Mouse (Mus musculus) bone marrow macrophage, adult 2 months (primary cell): ENCODE data around the gene Syt2. TPM values are rescaled to one million over a fixed set of nuclear protein-coding genes. Genes with fewer than 3 reads are reported as not detected.

ENCODE experiments used
- H3K27ac ChIP-seq: 2 replicates; pipeline ENCODE4 v1.5.1; 2012; ENCODE audit warnings: low read depth, low read length; ENCODE audit not compliant: insufficient read depth
- H3K4me1 ChIP-seq: 2 replicates; pipeline ENCODE4 v1.6.1; 2012; ENCODE audit warnings: low read length; ENCODE audit not compliant: control insufficient read depth, insufficient read depth
- H3K4me3 ChIP-seq: 2 replicates; pipeline ENCODE4 v1.5.1; 2012; ENCODE audit warnings: mild to moderate bottlenecking, low read length, moderate library complexity; ENCODE audit not compliant: insufficient read depth
- CTCF ChIP-seq: IDR thresholded peaks from 2 replicates; pipeline ENCODE4 v1.5.1; 2012; ENCODE audit warnings: low read depth, mild to moderate bottlenecking, low read length, moderate library complexity
- POLR2A ChIP-seq: IDR thresholded peaks from 2 replicates; pipeline ENCODE4 v1.6.1; 2012; ENCODE audit warnings: mild to moderate bottlenecking, low read depth, low read length, borderline replicate concordance
- polyA plus RNA-seq: library from polyadenylated mRNA; stranded (reverse); fragments of >200 nt; gene quantifications from 2 replicates; pipeline ENCODE4 v1.2.4, GENCODE M21; 2012; ENCODE audit not compliant: missing spikeins, insufficient read depth, insufficient read length

Syt2 gene
- polyA plus RNA-seq: not detected in 2 replicates

DNA sequence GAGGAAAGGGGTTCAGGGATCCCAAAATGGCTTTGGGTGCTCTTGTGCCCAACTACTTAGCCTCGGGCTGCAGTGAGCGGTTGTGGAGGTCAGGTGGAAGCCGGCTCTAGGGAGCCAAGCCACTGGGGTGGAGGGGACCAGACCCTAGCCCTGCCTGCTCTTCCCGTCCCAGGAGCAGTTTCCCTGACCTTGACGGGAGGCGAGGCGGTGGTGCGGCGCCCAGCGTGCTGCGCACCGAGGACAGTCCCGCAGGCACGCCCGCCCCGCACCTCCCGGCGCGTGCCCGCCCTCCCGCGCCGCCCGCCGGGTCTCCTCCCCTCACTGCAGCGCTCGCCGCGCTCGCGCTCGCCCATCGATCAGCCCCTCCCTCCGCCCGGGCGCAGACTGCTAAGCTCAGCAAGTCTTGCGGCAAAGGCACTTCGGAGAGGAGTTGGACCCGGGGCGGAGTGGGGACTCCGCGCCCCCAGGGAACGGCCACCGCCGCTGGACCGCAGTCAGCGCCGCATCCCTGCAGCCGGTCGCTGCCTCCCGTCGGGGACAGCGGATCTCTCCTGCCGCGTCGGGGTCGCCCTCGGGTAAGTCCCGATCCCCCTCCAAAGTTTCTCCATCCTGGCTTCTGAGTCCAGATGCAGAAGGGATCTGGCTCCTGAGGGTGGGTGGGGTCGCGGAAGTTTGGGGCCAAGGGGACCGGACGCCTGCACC lies at the start of gene Syt2:
TSS of gene Syt2 (plus strand) at position 417 of the 702 bp plus-strand sequence.
- peak within 1 kb of the TSS; percentile 32 for H3K4me3 ChIP-seq
- no peak for TF ChIP-seq CTCF
- H3K4me1 ChIP-seq: peaks cover 3% of the 10 kb centered on the region; the same call in 1 of the 2 replicates
- H3K27ac ChIP-seq: no peak within 1 kb of the TSS

DNA sequence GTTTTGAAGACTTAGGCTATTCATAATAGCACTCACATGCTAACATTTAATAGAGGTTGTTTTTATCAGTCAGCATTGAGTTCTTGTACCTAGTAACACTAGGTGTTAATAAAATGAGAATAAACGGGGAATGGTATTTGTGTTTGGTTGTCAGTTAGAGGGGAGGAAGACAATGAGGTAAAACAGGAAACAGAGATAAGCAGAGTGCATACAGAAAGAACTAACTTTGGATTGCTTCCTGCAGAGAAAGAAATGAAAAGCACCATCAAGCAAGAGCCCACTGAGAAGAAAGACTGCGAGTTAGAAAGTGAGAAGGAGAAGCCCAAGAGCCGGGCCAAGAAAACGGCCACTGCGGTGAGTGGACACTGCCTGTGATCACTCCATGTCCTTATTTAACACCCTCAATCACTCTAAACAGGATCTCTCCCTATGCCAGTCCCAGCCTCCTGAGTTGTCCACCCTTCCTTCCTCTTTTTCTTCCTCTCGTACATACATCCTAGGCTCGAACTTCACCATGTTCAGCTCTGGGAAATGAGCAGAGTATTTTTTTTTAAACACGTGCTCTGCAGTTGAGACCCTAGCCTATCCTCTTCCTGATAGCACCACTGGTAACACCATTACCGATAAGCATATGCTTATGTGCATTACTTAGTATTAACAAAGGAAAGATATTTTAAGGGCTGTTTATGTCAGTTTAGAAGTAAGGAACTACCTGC lies 49.0 kb upstream of the Syt2 start:
- Histone ChIP-seq H3K27ac (no peak overlapping the region), H3K4me3 (no peak overlapping the region), H3K4me1 (no peaks in the 10 kb centered on the region)
- TF ChIP-seq CTCF: no peak
- no peak for TF ChIP-seq POLR2A

DNA sequence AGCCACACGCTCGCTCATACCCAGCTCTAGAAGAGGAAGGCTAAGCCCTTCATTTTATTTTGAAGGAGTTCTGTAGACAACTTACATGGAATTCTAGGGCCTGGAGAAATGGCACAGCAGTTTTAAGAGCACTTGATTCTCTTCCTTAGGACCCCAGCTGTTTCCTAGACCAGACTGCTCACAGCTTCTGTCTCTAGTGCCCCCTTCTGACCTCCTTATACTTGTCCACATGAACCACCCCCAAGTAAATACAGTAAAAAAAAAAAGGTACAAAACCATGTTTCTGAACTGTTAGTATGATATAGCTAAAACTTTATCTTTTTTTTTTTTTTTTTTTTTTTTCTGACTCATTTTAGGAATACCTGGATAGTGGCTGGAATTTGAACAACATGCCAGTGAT lies 42.4 kb upstream of the Syt2 start:
- TF ChIP-seq CTCF: no peak
- no peak for TF ChIP-seq POLR2A
- Histone ChIP-seq H3K27ac (no peak overlapping the region), H3K4me3 (no peak overlapping the region), H3K4me1 (no peaks in the 10 kb centered on the region)

GRCm38 (mm10) chr1:134605670-134606069 lies 40.8 kb upstream of the Syt2 start:
- Histone ChIP-seq H3K4me1 (no peaks in the 10 kb centered on the region), H3K27ac (no peak overlapping the region), H3K4me3 (no peak overlapping the region)
- TF ChIP-seq CTCF (no peak), POLR2A (no peak)

- Histone ChIP-seq H3K27ac (no peak overlapping the region), H3K4me3 (no peak overlapping the region), H3K4me1 (no peaks in the 10 kb centered on the region)
- TF ChIP-seq CTCF (no peak), POLR2A (no peak)
Observed at GRCm38 (mm10) chr1:134606381-134606780, 40.1 kb upstream of the Syt2 start.

- no peak overlapping the region for H3K4me3 ChIP-seq
- H3K27ac ChIP-seq: no peak overlapping the region
Observed at GRCm38 (mm10) chr1:134607279-134607678, 39.2 kb upstream of the Syt2 start.

GRCm38 (mm10) chr1:134609172-134609571 lies 37.3 kb upstream of the Syt2 start:
- Histone ChIP-seq H3K4me3 (no peak overlapping the region), H3K27ac (no peak overlapping the region), H3K4me1 (no peaks in the 10 kb centered on the region)
- TF ChIP-seq CTCF: no peak
- TF ChIP-seq POLR2A: no peak

More at GRCm38 (mm10) chr1:134607279-134607678, 39.2 kb upstream of the Syt2 start:
- TF ChIP-seq POLR2A (no peak), CTCF (no peak)
- no peaks in the 10 kb centered on the region for H3K4me1 ChIP-seq

DNA sequence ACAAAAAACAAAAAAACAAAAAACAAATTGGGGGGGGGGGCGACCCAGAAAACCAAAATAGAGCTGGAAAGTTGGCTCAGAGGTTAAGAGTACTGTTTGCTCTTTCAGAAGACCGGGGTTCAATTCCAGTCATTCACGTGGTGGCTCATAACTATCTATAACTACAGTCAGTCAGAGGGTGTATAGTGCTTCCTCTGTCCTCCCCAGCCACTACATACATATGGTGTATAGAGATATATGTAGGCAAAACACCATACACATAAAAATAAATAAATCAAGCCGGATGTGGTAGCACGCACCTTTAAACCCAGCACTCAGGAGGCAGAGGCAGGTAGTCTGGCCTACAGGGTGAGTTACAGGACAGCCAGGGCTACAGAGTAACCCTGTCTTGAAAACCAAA lies 31.9 kb upstream of the Syt2 start:
- Histone ChIP-seq H3K27ac (no peak overlapping the region), H3K4me3 (no peak overlapping the region), H3K4me1 (no peaks in the 10 kb centered on the region)
- TF ChIP-seq CTCF: no peak
- no peak for TF ChIP-seq POLR2A

DNA sequence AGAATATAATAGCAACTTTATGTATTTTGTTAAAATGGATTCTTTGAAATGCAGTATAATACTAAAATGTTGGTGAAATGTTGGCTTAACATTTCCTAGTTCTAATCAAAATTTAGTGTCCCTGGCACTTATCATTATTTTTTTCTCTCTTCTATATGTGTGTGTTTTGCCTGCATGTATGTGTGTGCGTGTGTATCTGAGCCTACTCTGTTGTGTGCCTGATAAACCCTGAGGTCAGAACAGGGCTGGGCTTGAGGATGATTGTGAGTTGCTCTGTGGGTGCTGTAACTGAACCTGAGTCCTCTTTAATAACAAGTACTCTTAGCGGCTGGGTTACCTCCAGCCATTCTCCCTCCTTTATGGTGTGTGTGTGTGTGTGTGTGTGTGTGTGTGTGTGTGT lies 31.5 kb upstream of the Syt2 start:
- TF ChIP-seq CTCF: no peak
- TF ChIP-seq POLR2A: no peak
- Histone ChIP-seq H3K4me3 (no peak overlapping the region), H3K27ac (no peak overlapping the region), H3K4me1 (no peaks in the 10 kb centered on the region)

GRCm38 (mm10) chr1:134617656-134618055 lies 28.8 kb upstream of the Syt2 start:
- Histone ChIP-seq H3K4me1 (no peaks in the 10 kb centered on the region), H3K4me3 (no peak overlapping the region), H3K27ac (no peak overlapping the region)
- TF ChIP-seq POLR2A: no peak
- TF ChIP-seq CTCF: no peak
